Mouse (Mus musculus) frontal cortex, adult 2 months (tissue): ENCODE data around the gene Dcaf8. TPM values are rescaled to one million over a fixed set of nuclear protein-coding genes. Genes with fewer than 3 reads are reported as not detected.

Source experiments
- DNase-seq, 2 experiments: peaks; one replicate each; pipeline ENCODE4 v3.0.0; 2022; ENCODE audit warnings: low spot score in 1 of 2; ENCODE audit errors: extremely low spot score in 1 of 2
- polyA plus RNA-seq: library from polyadenylated mRNA; depleted of rRNA; stranded (reverse); fragments of >200 nt; gene quantifications from 2 replicates; pipeline ENCODE4 v1.2.3, GENCODE M21; 2012

Dcaf8 gene
- polyA plus RNA-seq, 1 experiment, result 102 TPM

DNA sequence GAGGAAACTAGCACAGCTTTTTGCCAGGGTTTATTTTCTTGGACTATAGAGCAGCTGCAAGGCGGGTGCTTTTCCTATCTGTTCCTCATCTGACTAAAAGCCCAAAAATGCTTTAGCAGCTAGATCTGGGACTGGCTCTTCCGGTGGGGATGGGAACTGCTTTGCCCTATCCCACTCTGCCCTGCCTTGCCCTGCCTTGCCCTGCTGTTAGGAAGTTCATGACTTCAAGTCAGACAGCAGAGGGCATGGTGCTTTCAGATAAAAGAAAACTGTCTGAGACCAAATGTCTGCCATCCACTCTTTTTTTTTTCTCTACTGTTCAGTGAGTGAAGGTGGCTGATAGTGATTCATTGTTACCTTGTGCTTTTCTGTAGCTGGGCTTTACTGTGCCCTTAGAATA is 43.7 kb downstream of the Dcaf8 start:
- no peak for DNase-seq

DNA sequence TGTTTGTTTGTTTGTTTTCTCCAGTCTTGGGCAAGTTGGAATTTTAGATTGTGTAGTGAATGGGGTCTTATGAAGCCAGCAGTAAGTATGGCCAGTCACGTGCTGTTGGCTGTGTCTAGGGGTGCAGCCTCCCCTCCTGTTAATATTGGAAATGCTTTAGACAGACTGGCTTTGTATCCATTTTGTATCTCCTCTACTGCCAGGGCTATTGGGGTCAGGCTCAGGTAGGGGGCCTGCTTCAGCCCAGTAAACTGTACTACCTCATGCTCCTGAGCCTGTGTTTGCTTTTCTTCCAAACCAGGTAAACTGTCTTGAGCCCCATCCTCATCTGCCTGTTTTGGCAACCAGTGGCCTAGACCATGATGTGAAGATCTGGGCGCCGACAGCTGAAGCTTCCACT is 44.3 kb downstream of the Dcaf8 start:
- no peak for DNase-seq

DNA sequence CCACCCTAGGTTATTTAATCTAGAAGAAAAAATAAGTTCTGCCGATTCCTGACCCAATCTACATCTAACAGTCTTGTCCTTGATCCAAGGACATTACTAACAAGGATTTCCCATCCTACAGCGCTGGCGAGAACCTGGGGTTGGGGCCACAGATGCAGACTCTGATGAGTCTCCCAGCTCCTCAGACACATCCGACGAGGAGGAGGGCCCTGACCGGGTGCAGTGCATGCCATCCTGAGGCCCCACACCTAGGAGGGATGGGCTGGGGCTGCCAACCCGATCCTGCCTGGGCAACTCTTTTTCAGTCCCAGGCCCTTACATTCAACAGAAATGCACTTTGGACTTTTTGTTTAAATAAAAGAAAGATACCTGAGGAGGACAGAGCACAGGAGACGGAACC is 46.6 kb downstream of the Dcaf8 start:
- no peak for DNase-seq

DNA sequence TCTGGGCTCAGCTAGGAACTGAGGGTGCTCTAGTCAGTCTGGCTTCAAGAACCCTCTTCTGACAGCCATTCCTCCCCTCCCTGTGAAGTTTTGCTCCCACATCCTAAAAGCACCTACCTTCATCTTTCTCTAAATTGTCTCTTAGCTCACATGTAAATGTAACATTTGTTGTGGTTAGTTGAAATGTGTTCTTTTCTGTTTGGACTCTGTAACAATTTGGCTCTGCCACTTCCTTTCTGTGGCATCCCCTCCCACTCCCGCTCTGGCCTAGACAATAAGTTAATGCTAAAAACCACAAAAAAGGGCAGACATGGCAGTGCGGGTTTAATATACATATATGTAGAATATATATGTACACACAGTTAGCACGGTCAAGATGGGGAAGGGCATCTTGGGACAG is 49.3 kb downstream of the Dcaf8 start:
- no peak for DNase-seq

DNA sequence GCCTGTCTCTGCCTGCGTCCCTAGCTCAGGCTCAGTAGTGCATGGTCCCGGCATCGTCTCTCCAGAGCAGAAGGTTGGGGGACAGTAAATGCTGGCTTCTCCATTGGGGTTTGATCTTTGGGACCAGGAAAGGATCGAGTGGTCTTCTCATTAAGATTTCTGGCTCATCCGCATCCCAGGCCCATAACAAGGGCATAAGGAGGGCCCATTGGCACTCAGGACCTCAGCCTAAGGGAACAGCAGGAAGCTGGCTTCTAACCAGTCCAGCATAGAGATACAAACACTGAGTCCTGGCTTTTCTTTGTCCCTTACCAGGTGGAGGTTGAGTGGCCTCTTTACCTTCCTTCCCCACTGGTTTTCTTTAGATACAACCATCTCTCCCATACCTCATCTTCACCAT is 50.0 kb downstream of the Dcaf8 start:
- no peak for DNase-seq

DNA sequence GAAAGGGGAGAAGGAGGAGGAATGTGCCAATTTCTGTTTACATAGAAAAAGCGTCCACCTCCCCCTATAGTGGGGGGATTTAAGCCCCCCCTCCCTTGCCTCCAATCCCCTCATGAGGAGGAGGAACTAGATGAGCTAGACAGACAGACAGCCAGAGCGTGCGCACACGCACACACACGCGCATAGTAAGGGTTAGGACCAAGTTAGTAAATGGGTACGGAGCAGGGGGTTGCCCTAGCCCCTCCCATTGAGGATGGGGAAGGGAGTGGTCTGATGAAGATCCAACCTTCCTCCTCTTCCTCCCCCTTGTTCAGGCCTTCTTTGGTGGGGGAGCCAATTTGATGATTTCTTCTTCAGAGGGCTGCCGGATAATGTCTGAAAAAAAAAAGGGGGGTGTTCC is 50.4 kb downstream of the Dcaf8 start:
- no peak for DNase-seq

DNA sequence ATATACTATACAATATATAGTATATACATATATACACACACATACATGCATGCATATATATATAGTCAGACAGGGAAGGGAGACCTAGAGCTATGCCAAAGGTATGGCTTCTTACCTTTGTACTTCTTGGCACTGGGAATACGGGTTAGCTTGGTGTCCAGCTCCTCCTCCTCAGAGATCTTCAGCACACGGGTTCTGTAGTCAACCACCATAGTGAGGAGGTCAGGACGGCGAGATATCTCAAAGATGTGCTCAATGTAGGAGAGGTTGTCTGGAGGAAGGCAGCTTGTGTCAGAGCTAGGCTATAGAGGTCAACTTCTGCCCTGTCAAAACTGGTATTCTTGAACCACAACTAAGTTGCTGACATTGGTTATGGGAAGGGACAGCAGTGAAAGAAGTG is 51.1 kb downstream of the Dcaf8 start:
- DNase-seq, result no peak

DNA sequence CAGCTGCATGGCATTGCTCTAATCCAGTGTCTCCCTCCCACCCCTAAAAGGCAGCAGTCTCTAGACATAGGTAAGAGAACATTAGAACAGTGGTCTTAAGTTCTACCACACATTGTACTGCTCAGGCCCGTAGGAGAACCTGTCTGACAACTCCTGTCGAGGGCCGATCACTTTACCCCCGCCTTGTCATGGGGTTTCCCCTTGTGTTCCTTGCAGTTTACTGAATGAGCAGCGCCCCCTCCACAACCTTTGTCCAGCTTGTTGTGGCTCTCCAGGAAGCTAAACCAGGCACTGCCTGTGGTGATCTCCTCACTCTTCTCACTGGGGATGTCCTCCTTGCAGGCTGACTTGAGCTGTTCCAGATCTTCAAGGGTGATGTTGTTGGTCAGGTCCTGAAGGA is 52.3 kb downstream of the Dcaf8 start:
- DNase-seq, result no peak

DNA sequence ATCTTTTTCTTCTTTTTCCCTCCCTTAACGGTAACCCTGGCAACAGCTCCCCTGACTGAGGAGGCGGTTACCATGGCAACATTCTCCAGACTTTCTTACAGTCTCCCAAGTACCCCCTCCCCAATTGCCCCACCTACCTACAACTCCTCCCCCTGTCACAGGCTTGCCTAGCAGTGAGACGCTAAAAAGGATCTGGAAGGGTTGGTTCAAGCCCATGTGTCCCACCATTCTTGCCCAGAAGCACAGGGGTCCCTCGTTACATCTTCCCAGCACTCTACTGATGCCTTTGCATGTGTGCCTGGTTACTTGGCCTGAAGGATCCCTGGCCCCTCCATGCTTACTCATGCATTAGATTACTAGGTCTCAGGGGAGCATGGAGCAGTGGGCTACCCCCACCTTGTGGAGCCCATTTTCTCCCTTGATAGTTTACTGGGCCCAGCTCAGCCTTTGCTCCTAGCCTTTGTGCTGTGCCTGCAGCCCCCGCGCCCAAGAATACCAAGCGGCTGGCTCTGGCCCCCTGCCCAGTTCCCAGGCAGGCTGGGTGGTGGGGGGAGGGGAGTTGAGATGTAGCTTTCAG is 53.1 kb downstream of the Dcaf8 start:
- peak in 1 of 2 experiments; percentile 84 for DNase-seq

DNA sequence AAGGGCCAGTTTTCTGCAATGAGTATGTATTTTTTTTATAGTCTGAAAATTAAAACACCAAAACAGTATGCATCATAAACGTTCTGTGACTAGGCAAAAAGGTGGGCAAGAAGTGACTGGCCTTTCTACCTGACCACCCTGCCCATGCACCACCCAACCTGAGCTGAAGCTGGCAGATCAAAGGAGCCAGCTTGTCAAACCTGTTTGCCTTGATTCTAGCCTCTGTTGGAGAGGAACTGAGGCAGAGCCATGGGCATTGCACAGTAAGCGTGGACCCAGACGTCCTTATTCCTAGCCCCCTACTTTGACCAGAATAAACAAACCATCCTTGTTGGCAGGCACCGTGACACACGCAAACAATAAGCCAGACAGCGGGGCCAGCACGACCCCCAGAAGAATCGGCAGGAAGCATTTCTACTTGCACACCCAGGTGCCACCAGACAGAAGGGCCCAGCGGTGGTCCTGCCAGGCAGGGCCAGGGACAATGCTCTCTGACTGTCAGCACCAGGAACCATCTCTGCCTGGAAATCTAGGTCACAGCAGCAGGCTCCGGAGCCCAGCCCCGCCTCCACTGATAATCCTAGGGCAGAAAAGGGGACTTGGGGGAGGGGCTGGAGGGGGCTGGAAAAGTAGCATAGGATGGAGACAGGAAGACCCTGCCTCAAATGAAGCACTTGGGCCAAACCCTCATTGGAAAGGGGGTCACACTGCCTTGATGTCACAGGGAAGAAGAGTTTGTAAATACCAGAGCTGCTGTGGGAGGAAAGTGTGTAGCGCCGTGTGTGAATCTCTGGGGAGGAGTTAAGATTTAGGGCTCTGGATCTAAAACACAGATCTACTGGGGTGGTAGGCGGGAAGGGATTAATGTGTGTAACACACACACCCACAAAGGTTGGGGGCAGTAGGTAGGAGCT is 54.3 kb downstream of the Dcaf8 start:
- no peak for DNase-seq

DNA sequence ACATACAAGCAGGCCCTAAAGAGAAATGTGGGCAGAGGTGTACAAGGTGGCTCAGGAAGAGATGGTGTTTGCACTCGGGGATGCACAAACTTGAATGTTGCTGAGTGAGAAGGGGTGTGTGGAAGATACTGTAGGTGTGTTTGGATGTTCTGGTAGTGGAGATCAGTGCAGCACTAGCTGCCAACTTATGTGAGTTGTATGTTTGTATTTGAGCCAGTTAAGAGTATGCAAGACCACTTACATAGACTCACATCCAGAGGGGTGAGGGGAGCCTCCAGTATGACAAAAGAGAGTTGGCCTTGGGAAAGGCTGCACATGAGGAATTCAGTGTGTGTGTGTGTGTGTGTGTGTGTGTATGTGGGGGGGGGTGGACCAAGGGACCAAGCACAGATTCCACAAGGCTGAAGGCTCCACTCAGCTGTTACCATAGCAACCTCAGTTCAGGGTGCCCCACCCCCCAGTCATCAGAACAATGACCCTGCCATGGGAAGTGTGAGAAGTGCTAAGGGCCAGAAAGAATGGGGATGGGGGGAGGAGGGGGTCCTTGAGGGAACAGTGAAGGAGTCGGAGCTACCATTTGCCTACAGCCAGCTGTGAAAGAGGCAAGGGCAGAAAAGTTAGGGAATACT is 55.1 kb downstream of the Dcaf8 start:
- DNase-seq, result no peak

DNA sequence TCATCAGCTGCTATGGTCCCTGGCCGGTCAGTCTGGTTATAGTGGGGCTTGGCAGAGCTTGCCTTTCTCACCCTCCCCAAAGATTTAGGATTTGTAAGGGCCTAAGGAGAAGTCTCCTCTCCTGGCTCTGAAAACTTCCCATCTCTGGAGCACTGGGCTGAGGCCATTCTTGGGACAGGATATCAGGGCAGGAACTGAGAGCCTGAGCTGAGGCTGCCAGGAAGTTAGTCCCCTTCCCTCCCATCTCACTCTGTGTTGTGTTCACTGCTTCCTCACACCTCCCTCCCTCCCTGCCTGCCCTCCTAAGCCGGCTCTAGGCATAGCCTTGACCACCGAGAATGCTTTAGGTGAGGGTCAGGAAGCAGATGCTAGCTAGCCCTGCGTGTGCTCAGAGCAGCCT is 55.7 kb downstream of the Dcaf8 start:
- DNase-seq, result no peak

DNA sequence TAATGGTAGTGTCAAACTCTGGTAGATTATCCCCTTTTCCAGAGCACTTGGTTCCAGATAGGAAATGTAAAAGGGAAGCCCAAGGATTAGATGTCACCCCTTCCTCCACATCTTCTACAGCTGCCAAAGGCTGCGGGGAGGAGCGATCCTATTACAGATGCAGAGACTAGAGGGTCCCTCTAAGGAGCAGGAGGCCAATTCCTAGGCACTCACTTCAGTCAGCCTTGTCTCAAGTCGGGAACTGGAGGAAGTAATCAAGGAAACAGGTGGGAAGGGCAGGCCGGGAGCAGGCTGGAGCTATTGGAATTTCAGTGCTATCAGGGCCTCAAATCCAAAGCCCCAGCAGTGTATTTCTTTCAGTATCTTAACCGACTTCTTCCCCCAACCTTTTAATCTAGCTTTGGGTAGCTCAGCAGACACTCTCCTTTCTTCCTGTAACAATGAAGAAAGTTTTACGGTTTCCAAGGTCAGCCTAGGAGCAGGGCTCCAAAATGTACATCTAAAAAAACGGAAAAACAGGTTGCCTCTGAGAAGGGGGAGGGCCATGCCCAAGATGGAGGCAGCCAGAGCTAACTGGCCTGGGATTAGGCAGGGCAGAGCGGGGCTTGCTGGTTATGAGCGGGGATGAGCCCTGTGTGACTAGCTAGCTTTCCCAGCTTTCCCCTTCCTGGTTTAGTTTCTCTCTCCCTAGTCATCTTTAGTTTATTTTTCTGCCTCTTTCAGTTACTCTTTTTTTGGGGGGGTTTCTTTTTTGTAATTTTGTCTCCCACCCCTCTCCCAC is 56.3 kb downstream of the Dcaf8 start:
- DNase-seq, result no peak

DNA sequence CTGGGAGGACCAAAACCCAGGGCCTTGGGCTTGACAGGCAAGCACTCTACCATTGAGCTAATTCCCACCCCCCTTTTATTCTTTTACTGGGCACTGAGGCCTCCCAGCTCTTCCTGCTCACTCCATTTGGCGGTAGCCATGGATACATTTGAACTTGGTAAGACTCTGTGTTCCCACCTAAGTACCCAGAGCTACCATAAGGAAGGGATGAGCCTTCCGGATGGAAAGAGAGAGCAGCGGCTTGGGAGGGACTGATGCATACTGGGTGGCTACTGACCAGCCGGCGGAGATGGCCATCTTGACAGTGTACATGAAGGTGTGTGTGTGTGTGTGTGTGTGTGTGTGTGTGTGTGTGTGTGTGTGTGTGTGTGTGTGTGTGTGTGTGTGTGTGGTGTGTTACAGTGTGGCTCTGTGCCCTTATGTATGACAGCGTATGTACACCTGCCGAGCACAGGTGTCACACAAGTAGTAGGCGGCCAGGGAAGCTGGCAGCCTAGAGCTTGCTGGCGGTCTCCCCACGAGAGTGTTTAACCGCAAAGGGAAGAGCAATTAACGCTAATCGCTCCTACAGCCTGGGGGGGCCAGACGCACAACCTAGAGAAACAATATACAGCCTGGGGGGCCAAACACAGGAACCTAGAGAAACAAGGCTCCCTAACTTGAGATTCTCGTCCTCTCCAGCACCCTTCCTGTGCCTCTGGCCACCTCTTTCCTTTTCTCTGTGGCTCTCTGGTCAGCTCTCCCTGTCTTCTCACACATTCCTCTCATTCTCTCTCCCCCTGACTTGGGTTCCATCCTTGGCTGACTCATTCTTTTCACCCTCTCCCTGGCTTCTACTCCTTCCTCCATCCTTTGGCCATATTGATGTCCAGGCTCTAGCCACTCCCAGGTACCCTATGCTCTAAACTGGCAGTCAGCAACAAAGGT is 57.2 kb downstream of the Dcaf8 start:
- DNase-seq, result no peak

DNA sequence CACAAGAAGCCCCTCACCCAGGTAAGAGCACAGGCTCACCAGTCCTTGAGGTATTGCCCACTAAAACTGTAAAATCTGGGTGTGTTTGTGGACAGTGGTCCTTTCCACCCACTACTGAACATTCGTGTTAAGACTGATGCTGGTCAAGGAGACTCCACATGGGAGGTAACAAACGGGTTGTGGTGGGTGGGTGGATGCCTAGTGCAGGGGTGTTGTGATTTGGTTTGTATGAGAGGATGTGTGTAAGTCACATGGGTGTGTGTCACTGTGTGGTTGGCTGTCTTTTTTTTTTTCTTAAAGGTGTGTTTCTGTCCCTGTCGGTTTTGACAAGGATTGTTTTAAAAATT is 57.8 kb downstream of the Dcaf8 start:
- no peak for DNase-seq

DNA sequence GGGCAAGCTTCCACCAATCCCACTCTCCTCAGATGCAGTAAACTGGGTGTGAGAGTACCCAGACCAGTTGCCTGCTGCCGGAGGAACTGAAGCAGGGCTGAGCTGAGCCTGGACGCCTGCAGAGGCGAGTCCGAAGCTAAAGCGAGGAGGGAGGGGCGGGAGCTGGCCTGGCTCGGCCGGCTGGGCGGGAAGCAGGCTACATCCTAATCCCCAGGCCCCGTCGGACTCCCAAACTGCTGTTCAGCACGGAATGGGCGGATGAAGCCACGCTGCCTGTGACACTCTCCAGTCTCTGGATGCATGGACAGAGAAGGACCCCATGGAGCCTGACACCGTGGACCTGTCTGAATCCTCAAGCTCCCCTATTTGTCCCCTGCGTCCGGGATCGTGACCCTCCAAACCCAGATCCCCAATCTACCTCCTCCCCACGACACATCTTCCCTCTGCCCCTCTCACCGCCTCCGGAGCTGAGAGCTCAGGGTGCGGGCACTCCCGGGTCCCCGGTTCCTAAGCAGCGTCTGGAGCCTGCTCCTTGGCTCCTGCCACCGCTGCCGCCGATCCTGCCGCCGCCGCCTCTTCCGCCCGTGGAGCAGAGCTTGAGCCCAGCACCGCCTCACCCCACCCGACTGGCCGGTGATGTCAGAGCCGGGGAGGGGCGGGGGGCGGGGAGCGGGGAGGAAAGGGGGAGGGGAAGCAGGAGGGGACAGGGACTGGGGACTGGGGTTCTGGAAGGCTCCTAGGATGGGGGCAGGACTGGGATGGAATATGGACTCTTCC is 58.4 kb downstream of the Dcaf8 start, which contains the start of gene Pea15a:
Pea15a (minus strand) TSS at position 664 of the 777 bp plus-strand sequence.
- peak in 1 of 2 experiments; percentile 87 for DNase-seq

DNA sequence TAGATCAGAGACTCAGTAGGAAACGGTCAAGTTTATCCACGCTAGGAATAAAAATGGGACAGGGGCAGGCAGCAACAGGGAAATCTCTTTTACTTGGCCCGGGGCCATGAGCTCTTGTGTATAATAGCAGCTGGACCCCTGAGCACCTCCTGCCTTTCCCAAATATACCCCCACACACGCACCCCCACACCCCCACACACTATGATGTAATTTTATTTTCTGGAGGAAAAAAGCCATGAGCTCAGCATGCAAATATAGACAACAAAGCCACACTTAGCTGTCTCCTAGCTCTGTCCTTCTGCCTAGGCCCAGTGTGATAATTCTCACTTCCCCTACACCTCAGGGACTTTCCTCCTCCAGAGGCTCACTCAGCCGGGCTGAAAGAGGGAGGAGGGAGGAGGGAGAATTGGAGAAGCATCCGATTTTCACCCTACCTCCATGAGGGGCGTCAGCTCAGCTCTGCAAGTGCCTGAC is 59.3 kb downstream of the Dcaf8 start:
- DNase-seq, result no peak

DNA sequence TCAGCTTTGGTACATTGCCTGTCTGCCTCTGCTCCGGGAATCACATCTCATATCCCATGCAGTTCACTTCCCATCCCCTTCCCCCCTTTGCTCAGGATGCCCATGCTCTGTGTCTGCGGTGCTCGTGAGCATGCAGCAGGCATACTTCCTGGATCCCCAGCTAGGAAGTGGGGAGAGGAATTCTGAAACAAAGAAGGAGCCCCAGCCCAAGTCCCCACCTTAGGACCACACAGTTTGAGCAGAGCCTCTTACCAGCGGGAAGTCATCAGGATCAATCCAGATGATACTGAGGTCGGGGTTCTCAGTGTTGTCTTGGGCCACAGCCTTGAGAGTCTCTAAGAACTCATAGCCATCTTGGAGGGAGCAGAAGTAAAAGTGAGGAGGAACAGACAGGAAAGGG is 64.9 kb downstream of the Dcaf8 start:
- no peak for DNase-seq

DNA sequence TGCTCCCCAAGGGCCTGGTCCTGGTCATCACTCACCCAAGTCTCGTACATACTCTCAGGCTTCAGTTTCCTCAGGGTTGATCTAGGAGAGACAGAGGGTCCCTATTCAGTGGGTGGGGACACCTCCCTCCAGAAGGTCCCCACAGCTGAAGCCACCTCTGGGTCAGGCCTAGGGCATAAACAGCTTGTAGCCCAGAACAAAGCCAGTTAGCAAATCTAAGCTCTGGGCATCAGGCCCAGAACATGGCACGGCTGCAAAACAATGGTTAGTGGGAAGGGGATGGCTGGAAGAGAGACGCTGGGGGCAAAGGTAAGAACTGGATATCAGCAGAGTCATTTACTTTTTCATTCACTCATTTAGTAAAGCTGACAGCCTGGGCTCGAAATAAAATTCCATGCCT is 65.9 kb downstream of the Dcaf8 start:
- DNase-seq, result no peak
